Mouse (Mus musculus) brown adipose tissue, adult 24 weeks (tissue): Measurements from ENCODE around the gene Ms4a6b. TPM values are rescaled to one million over a fixed set of nuclear protein-coding genes. Genes with fewer than 3 reads are reported as not detected.

Experiments used
- H3K27ac ChIP-seq: fragments of 200-500 bp; replicated peaks from 2 replicates; pipeline ENCODE4 v1.5.1; 2012; ENCODE audit warnings: low read depth, mild to moderate bottlenecking, low read length
- H3K4me1 ChIP-seq: fragments of 200-500 bp; 2 replicates; pipeline ENCODE4 v1.6.1; 2012; ENCODE audit warnings: low read length, mixed read lengths; ENCODE audit not compliant: control insufficient read depth, insufficient read depth, insufficient read length
- H3K4me3 ChIP-seq: fragments of 200-500 bp; 2 replicates; pipeline ENCODE4 v1.5.1; 2012; ENCODE audit warnings: low read depth, mild to moderate bottlenecking, low read length, moderate library complexity; ENCODE audit not compliant: insufficient read depth
- polyA plus RNA-seq: library from polyadenylated mRNA; stranded (reverse); fragments of >200 nt; gene quantifications from 2 replicates; pipeline ENCODE4 v1.2.4, GENCODE M21; 2012; ENCODE audit not compliant: missing spikeins, insufficient read depth, insufficient read length

Ms4a6b gene
- polyA plus RNA-seq, 1 experiment: 4.5 TPM

- Histone ChIP-seq H3K27ac (no peak overlapping the region), H3K4me3 (no peak overlapping the region), H3K4me1 (no peaks in the 10 kb centered on the region)
Measured at GRCm38 (mm10) chr19:11574965-11575364, 58.7 kb downstream of the Ms4a6b start.

Other genes with a start within 250 kb of the Ms4a6b start
- not detected in 2 replicates for gene Ms4a5, start 232.6 kb upstream of the Ms4a6b start, polyA plus RNA-seq
- 0.38 and 0.59 TPM in 2 replicates for gene Ms4a14, start 202.1 kb upstream of the Ms4a6b start, polyA plus RNA-seq
- 3.8 and 4.1 TPM in 2 replicates for gene Ms4a7, start 180.4 kb upstream of the Ms4a6b start, polyA plus RNA-seq
- 2.3 TPM in 1 of 2 replicates, not detected in the other for gene Ms4a4a, start 141.0 kb upstream of the Ms4a6b start, polyA plus RNA-seq
- gene Ms4a4c, start 111.7 kb upstream of the Ms4a6b start, polyA plus RNA-seq: 0.71 TPM in 1 of 2 replicates, not detected in the other
- not detected in 2 replicates for gene Ms4a4b, start 73.0 kb upstream of the Ms4a6b start, polyA plus RNA-seq
- gene Ms4a6c, start 47.1 kb upstream of the Ms4a6b start, polyA plus RNA-seq: 2.7 and 3.9 TPM in 2 replicates
- not detected in 2 replicates for gene Gm8369, start 30.6 kb upstream of the Ms4a6b start, polyA plus RNA-seq
- gene Ms4a4d, start 20.3 kb downstream of the Ms4a6b start, polyA plus RNA-seq: 5.7 and 7.2 TPM in 2 replicates
- gene Ms4a6d, start 88.3 kb downstream of the Ms4a6b start, polyA plus RNA-seq: 2.8 and 7.0 TPM in 2 replicates
- not detected in 2 replicates for gene Ms4a2, start 107.2 kb downstream of the Ms4a6b start, polyA plus RNA-seq
- not detected in 2 replicates for gene Ms4a3, start 124.3 kb downstream of the Ms4a6b start, polyA plus RNA-seq
- gene Oosp2, start 144.0 kb downstream of the Ms4a6b start, polyA plus RNA-seq: not detected in 2 replicates
- gene Oosp1, start 174.6 kb downstream of the Ms4a6b start, polyA plus RNA-seq: not detected in 2 replicates
- not detected in 2 replicates for gene Oosp3, start 180.5 kb downstream of the Ms4a6b start, polyA plus RNA-seq
- gene Gif, start 231.0 kb downstream of the Ms4a6b start, polyA plus RNA-seq: not detected in 2 replicates